Mouse (Mus musculus): ENCODE measurements around the gene Cyp2c69.
"Not testable (repeated sequence)": the region's sequence is repeated elsewhere in the genome, so short reads cannot be mapped to it uniquely, and the experiment has no call there.

The Cyp2c69 gene

DNA sequence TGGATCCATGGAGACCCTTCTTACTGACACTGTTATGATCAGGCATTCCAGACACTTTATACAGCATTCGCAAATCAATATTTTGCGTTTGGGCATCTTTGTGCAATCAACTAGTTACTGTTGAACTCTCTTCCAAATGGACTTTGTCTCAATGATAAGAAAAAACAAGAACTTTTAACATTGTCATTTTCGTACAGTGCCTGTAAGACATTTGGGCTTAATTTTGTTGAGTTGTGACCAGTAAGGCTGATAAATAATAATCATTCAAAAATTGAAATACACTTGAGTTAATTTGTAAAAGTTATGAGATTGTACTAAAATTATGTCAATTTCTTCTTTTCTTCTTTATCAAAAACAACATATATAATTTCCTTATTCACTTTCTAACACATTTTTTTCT lies at the start of gene Cyp2c69:
TSS of gene Cyp2c69 (minus strand) at position 101 of the 400 bp plus-strand sequence.
- not testable (repeated sequence) for DNase-seq

DNA sequence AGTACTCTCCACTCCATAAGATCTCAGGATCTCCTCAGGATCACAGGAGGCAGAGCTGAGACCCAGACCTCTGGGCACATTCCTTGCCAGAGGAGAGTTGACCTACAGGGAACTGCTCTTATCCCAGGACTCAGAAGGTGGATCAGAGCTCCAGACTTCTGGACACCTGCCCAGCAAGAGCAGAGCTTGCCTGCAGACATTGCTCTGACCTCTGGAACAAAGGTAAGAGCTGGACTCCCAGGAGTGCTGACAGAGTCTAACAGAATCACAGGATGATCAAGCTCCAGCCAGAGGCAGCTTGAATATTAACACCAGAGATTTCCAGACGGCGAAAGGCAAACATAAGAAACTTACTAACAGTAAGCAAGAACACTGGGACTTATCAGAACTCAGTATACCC lies 48.8 kb upstream of the Cyp2c69 start:
- DNase-seq, result no peak

DNA sequence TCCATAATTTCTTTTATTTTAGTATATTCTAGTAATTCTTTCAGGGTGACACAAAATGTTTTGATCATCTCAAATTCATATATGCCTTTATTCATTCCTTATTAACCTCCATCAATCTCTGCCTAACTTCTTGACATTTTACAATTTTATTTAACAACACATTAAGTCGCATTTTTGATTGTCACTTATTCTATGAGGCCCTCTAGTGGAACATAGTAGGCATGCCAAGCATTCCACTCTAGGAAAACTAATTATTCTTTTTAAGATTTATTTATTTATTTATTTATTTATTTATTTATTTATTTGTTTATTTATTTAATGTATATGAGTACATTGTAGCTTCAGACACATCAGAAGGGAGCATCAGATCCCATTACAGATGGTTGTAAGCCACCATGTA lies 43.4 kb upstream of the Cyp2c69 start:
- DNase-seq, result no peak

DNA sequence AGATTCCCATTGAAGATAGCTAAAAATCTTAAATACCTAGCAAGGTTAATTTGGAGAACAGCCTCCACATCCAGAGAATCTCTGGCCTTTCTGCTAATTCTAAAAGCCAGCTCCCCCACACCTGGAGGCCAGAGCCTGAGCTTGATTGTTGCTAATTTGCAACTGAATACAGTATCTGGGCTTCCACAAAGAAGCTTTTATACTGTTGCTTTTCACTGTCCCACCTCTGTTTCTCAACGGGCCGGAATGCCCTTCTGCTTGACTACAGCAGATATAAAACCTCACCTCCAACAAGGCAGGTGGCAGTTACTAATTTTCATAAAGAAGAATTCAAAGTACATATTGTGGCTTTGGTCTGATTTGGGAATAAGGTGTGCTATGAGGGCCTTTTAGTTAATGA lies 15.1 kb upstream of the Cyp2c69 start:
- no peak for DNase-seq

DNA sequence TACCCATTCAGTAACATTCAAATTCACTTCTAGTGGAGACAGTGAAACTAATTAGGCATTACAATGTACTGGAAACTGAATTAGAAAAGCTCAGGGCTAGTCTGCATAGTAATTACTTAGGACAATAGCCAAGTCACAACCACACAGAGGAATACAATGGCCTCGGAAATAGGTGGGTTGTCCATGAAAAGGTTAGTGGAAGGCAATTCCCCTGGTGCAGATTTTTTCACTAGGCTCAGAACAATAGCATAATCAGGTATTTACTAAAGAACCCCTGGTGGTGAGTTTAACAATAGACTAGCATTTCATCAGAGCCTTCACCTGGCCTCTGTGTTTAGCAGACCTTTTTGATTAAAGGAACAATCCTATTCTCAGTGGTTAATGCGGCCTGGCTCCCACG lies 3.5 kb upstream of the Cyp2c69 start:
- DNase-seq, result not testable (repeated sequence)

DNA sequence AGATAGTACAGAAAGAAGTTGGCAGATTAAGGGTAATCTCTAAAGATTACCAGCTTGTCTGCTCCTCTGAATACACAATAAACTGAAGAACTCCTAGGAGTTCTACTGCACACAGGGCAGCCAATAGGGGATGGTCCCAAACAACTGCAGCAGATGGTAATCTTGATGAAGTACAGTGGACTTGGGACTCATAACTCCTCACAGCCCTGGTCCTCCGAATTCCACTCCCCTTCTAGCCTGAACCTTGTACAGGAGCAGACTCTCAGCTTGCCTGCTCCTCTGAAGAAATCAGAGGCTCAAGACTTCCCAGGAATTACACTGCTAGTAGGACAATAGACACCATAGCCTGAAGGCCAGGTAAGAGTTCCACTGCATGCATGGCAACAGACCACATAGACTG lies 20.5 kb downstream of the Cyp2c69 start:
- DNase-seq, result no peak

DNA sequence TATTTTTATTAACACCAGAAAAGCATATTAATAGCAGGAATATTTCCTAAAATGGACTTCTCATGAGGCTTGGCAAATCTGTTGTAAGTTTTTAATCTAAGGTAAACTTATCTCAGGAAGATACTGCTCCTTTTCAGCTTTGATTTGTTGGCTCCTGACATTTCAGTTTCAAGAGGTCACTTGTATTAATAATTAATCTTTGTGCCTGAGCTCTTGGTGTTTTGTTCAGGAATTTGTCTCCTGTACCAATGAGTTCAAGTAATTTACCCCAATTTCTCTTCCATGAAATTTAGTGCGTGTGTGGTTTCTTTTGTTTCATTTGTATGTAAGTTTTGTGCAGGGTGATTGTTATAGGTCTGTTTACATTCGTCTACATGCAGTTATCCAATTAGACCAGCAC lies 65.7 kb downstream of the Cyp2c69 start:
- DNase-seq, result not testable (repeated sequence)

DNA sequence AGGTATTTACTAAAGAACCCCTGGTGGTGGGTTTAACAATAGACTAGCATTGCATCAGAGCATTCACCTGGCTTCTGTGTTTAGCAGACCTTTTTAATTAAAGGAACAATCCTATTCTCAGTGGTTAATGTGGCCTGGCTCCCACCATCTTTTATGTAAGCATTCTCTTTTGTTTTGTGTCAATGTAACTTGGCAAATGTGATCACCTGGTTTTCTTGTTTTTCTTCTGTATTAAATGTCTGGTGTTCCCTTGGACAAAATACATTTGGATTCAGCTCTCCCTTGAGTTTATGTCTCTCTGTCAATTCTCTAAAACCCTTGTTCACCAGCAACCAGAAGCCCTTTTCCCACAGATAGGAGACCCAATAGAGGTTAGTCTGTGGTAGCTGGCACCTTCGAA lies 70.2 kb downstream of the Cyp2c69 start:
- DNase-seq, result not testable (repeated sequence)

DNA sequence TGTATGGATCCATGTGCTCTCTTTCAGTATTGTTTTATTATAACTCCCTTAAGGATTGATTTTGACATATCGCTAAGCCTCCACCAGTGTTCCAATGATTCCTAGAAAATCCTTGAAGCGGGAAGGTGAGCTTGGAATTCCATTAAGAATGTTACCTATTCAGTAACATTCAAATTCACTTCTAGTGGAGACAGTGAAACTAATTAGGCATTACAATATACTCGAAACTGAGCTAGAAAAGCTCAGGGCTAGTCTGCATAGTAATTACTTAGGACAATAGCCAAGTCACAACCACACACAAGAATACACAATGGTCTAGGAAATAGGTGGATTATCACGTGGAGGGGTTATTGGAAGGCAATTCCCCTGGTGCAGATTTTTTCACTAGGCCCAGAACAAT lies 70.6 kb downstream of the Cyp2c69 start:
- DNase-seq, result not testable (repeated sequence)

DNA sequence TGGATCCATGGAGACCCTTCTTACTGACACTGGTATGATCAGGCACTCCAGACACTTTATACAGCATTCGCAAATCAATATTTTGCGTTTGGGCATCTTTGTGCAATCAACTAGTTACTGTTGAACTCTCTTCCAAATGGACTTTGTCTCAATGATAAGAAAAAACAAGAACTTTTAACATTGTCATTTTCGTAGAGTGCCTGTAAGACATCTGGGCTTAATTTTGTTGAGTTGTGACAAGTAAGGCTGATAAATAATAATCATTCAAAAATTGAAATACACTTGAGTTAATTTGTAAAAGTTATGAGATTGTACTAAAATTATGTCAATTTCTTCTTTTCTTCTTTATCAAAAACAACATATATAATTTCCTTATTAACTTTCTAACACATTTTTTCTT lies 73.9 kb downstream of the Cyp2c69 start, which contains the start of gene Cyp2c40:
TSS of gene Cyp2c40 (minus strand) at position 101 of the 400 bp plus-strand sequence.
- not testable (repeated sequence) for DNase-seq
